Mouse (Mus musculus) forebrain, embryonic 16.5 days (tissue): Measurements from ENCODE around the gene Ddx19a. TPM values are rescaled to one million over a fixed set of nuclear protein-coding genes. Genes with fewer than 3 reads are reported as not detected.
"Not testable (repeated sequence)": the region's sequence is repeated elsewhere in the genome, so short reads cannot be mapped to it uniquely, and the experiment has no call there.

Source experiments
- ATAC-seq: fragments of 200-750 bp; cut with Nextera tagmentation; 2 replicates; pipeline ENCODE4 v1.8.0; 2017; ENCODE audit warnings: mild to moderate bottlenecking, moderate library complexity
- H3K27ac ChIP-seq: fragments of 300-500 bp; sonication (generic); 2 replicates; pipeline ENCODE4 v1.5.1; 2014; ENCODE audit warnings: low read length, control low read depth
- H3K27me3 ChIP-seq: fragments of 300-500 bp; sonication (generic); replicated peaks from 2 replicates; pipeline ENCODE4 v1.6.1; 2014; ENCODE audit warnings: low read length; ENCODE audit not compliant: control insufficient read depth, insufficient read depth
- H3K36me3 ChIP-seq: fragments of 300-500 bp; sonication (generic); 2 replicates; pipeline ENCODE4 v1.6.1; 2014; ENCODE audit not compliant: control insufficient read depth, insufficient read depth
- H3K4me1 ChIP-seq: fragments of 300-500 bp; sonication (generic); replicated peaks from 2 replicates; pipeline ENCODE4 v1.6.1; 2014; ENCODE audit warnings: low read length; ENCODE audit not compliant: control insufficient read depth, insufficient read depth
- H3K4me2 ChIP-seq: fragments of 300-500 bp; sonication (generic); 2 replicates; pipeline ENCODE4 v1.6.1; 2014; ENCODE audit warnings: mild to moderate bottlenecking, low read length, control low read depth
- H3K4me3 ChIP-seq: fragments of 300-500 bp; sonication (generic); replicated peaks from 2 replicates; pipeline ENCODE4 v1.5.1; 2014; ENCODE audit warnings: mild to moderate bottlenecking, low read length, control low read depth
- H3K9ac ChIP-seq: fragments of 300-500 bp; sonication (generic); replicated peaks from 2 replicates; pipeline ENCODE4 v1.6.1; 2014; ENCODE audit warnings: low read depth, low read length, control low read depth
- H3K9me3 ChIP-seq: fragments of 300-500 bp; sonication (generic); 2 replicates; pipeline ENCODE4 v1.6.1; 2016; ENCODE audit warnings: low read length; ENCODE audit not compliant: control insufficient read depth
- WGBS: fragments of 180-500 bp; shearing (Covaris S2); extraction: QIAGEN DNeasy Blood & Tissue Kit; methylation state at CpG from one replicate; pipeline ENCODE4 v1.1.7; 2014; 5-methylcytosine and 5-hydroxymethylcytosine counted together
- polyA plus RNA-seq: library from polyadenylated mRNA; unstranded; fragments of >200 nt; fragmentation: Nextera tagmentation; extraction: Ambion mirVana; gene quantifications from 2 replicates; pipeline ENCODE4 v1.2.1, GENCODE M21; 2015

The Ddx19a gene
- polyA plus RNA-seq, 1 experiment from 2014 or later, result 11.9 TPM

GRCm38 (mm10) chr8:110959906-110960305 is 37.7 kb downstream of the Ddx19a start:
- Histone ChIP-seq H3K36me3 (peaks cover 6% of the 10 kb centered on the region; the same call in 1 of the 2 replicates), H3K27me3 (no peaks in the 10 kb centered on the region), H3K4me3 (no peak overlapping the region), H3K9me3 (no peaks in the 10 kb centered on the region), H3K4me1 (no peaks in the 10 kb centered on the region), H3K9ac (no peak overlapping the region), H3K4me2 (no peak overlapping the region), H3K27ac (no peak overlapping the region)
- 87% methylated on average over 6 of the region's 6 CpGs for WGBS
- no peak for ATAC-seq

- Histone ChIP-seq H3K36me3 (peaks cover 6% of the 10 kb centered on the region; the same call in 1 of the 2 replicates), H3K4me2 (no peak overlapping the region), H3K9ac (no peak overlapping the region), H3K27me3 (no peaks in the 10 kb centered on the region), H3K4me1 (no peaks in the 10 kb centered on the region), H3K9me3 (no peaks in the 10 kb centered on the region), H3K27ac (no peak overlapping the region), H3K4me3 (no peak overlapping the region)
- no peak for ATAC-seq
- WGBS, result 86% methylated on average over 12 of the region's 12 CpGs
These were observed 38.4 kb downstream of the Ddx19a start for GRCm38 (mm10) chr8:110959071-110959780.

- not testable (repeated sequence) for H3K36me3 ChIP-seq, ATAC-seq
- WGBS, result 94% methylated on average over 7 of the region's 7 CpGs
These were observed 39.0 kb downstream of the Ddx19a start for GRCm38 (mm10) chr8:110958553-110958952.

GRCm38 (mm10) chr8:110958135-110958534 is 39.5 kb downstream of the Ddx19a start:
- H3K9me3 ChIP-seq, result no peaks in the 10 kb centered on the region
- H3K27me3 ChIP-seq, result no peaks in the 10 kb centered on the region
- peaks cover 6% of the 10 kb centered on the region; the same call in 1 of the 2 replicates for H3K36me3 ChIP-seq
- H3K9ac ChIP-seq, result no peak overlapping the region
- H3K4me2 ChIP-seq, result no peak overlapping the region
- H3K4me3 ChIP-seq, result no peak overlapping the region
- WGBS, result 88% methylated on average over 5 of the region's 5 CpGs
- no peak for ATAC-seq
- H3K27ac ChIP-seq, result no peak overlapping the region
- no peaks in the 10 kb centered on the region for H3K4me1 ChIP-seq

More at GRCm38 (mm10) chr8:110958553-110958952, 39.0 kb downstream of the Ddx19a start:
- not testable (repeated sequence) for H3K27me3 ChIP-seq, H3K9me3 ChIP-seq, H3K9ac ChIP-seq, H3K4me2 ChIP-seq, H3K27ac ChIP-seq, H3K4me3 ChIP-seq, H3K4me1 ChIP-seq

GRCm38 (mm10) chr8:110957471-110957870 is 40.1 kb downstream of the Ddx19a start:
- Histone ChIP-seq H3K27ac (no peak overlapping the region), H3K4me1 (no peaks in the 10 kb centered on the region), H3K27me3 (no peaks in the 10 kb centered on the region), H3K4me3 (no peak overlapping the region), H3K36me3 (peaks cover 6% of the 10 kb centered on the region; the same call in 1 of the 2 replicates), H3K9me3 (no peaks in the 10 kb centered on the region), H3K9ac (no peak overlapping the region), H3K4me2 (no peak overlapping the region)
- 93% methylated on average over 19 of the region's 19 CpGs for WGBS
- ATAC-seq, result no peak

- 0 out of 2 replicates have a peak, but pooled peaks have one; percentile 18 for ATAC-seq
- Histone ChIP-seq H3K36me3 (peaks cover 6% of the 10 kb centered on the region; the same call in 1 of the 2 replicates), H3K9me3 (no peaks in the 10 kb centered on the region), H3K27ac (no peak overlapping the region), H3K27me3 (no peaks in the 10 kb centered on the region), H3K4me3 (no peak overlapping the region), H3K9ac (no peak overlapping the region), H3K4me1 (no peaks in the 10 kb centered on the region), H3K4me2 (no peak overlapping the region)
- 85% methylated on average over 15 of the region's 15 CpGs for WGBS
These were observed 40.8 kb downstream of the Ddx19a start for GRCm38 (mm10) chr8:110956619-110957450.

GRCm38 (mm10) chr8:110954776-110955175 is 42.8 kb downstream of the Ddx19a start:
- Histone ChIP-seq H3K4me3 (no peak overlapping the region), H3K4me2 (no peak overlapping the region), H3K9me3 (no peaks in the 10 kb centered on the region), H3K9ac (no peak overlapping the region), H3K4me1 (no peaks in the 10 kb centered on the region), H3K27me3 (no peaks in the 10 kb centered on the region), H3K27ac (no peak overlapping the region), H3K36me3 (peaks cover 6% of the 10 kb centered on the region; the same call in 1 of the 2 replicates)
- no peak for ATAC-seq
- 89% methylated on average over 8 of the region's 8 CpGs for WGBS

- Histone ChIP-seq H3K27me3 (no peaks in the 10 kb centered on the region), H3K4me3 (no peak overlapping the region), H3K36me3 (no peaks in the 10 kb centered on the region), H3K4me1 (no peaks in the 10 kb centered on the region), H3K27ac (no peak overlapping the region), H3K4me2 (no peak overlapping the region), H3K9me3 (no peaks in the 10 kb centered on the region), H3K9ac (no peak overlapping the region)
- no peak for ATAC-seq
- 85% methylated on average over 17 of the region's 17 CpGs for WGBS
These were observed 47.5 kb downstream of the Ddx19a start for GRCm38 (mm10) chr8:110950065-110950484.

GRCm38 (mm10) chr8:110945716-110946115 is 51.9 kb downstream of the Ddx19a start:
- Histone ChIP-seq H3K27me3 (no peaks in the 10 kb centered on the region), H3K4me1 (peaks cover 3% of the 10 kb centered on the region; the same call in 1 of the 2 replicates), H3K9ac (no peak overlapping the region), H3K4me2 (no peak overlapping the region), H3K9me3 (no peaks in the 10 kb centered on the region), H3K36me3 (no peaks in the 10 kb centered on the region), H3K27ac (no peak overlapping the region), H3K4me3 (no peak overlapping the region)
- WGBS, result 79% methylated on average over 4 of the region's 4 CpGs
- no peak for ATAC-seq
